Mouse (Mus musculus) neural tube, embryonic 13.5 days (tissue): ENCODE results near the gene Nbas. TPM values are rescaled to one million over a fixed set of nuclear protein-coding genes. Genes with fewer than 3 reads are reported as not detected.

Experiments
- ATAC-seq: fragments of 200-750 bp; cut with Nextera tagmentation; 2 replicates; pipeline ENCODE4 v1.8.0; 2017; ENCODE audit warnings: low read depth, mild to moderate bottlenecking, moderate TSS enrichment, moderate library complexity
- H3K27ac ChIP-seq: fragments of 300-500 bp; sonication (generic); replicated peaks from 2 replicates; pipeline ENCODE4 v1.5.1; 2015; ENCODE audit warnings: moderate library complexity, mild to moderate bottlenecking, inconsistent platforms
- H3K27me3 ChIP-seq: fragments of 300-500 bp; sonication (generic); 2 replicates; pipeline ENCODE4 v1.6.1; 2015; ENCODE audit warnings: mild to moderate bottlenecking, inconsistent platforms
- H3K36me3 ChIP-seq: fragments of 300-500 bp; sonication (generic); 2 replicates; pipeline ENCODE4 v1.6.1; 2015; ENCODE audit warnings: mild to moderate bottlenecking, inconsistent platforms
- H3K4me1 ChIP-seq: fragments of 300-500 bp; sonication (generic); replicated peaks from 2 replicates; pipeline ENCODE4 v1.6.1; 2015; ENCODE audit warnings: inconsistent platforms
- H3K4me2 ChIP-seq: fragments of 300-500 bp; sonication (generic); 2 replicates; pipeline ENCODE4 v1.6.1; 2015; ENCODE audit warnings: inconsistent platforms, mild to moderate bottlenecking, moderate library complexity
- H3K4me3 ChIP-seq: fragments of 300-500 bp; sonication (generic); 2 replicates; pipeline ENCODE4 v1.5.1; 2015; ENCODE audit warnings: mild to moderate bottlenecking, inconsistent platforms
- H3K9ac ChIP-seq: fragments of 300-500 bp; sonication (generic); 2 replicates; pipeline ENCODE4 v1.6.1; 2015; ENCODE audit warnings: moderate library complexity, mild to moderate bottlenecking, inconsistent platforms
- H3K9me3 ChIP-seq: fragments of 300-500 bp; sonication (generic); 2 replicates; pipeline ENCODE4 v1.6.1; 2016; ENCODE audit warnings: inconsistent platforms
- WGBS: fragments of 180-500 bp; shearing (Covaris S2); methylation state at CpG from one replicate; pipeline ENCODE4 v1.1.7; 2015; 5-methylcytosine and 5-hydroxymethylcytosine counted together
- polyA plus RNA-seq: library from polyadenylated mRNA; unstranded; fragments of >200 nt; fragmentation: Nextera tagmentation; extraction: Ambion mirVana; gene quantifications from 2 replicates; pipeline ENCODE4 v1.2.1, GENCODE M21; 2015

The Nbas gene
- polyA plus RNA-seq, 1 experiment from 2014 or later: 15.1 TPM

GRCm38 (mm10) chr12:13602414-13602813, 333.5 kb downstream of the Nbas start:
- no peak; the same call in 1 of the 2 replicates for ATAC-seq
- no peak overlapping the region for H3K9ac ChIP-seq
- H3K4me1 ChIP-seq: peaks cover 8% of the 10 kb centered on the region; the same call in 1 of the 2 replicates
- no peaks in the 10 kb centered on the region for H3K36me3 ChIP-seq
- H3K27ac ChIP-seq: no peak overlapping the region
- H3K27me3 ChIP-seq: no peaks in the 10 kb centered on the region
- H3K9me3 ChIP-seq: no peaks in the 10 kb centered on the region
- H3K4me3 ChIP-seq: no peak overlapping the region
- H3K4me2 ChIP-seq: no peak overlapping the region

- no peak overlapping the region for H3K4me2 ChIP-seq
- no peaks in the 10 kb centered on the region for H3K36me3 ChIP-seq
- ATAC-seq: no peak
- no peak overlapping the region for H3K27ac ChIP-seq
- WGBS: 89% methylated on average over 2 of the region's 2 CpGs
- H3K9ac ChIP-seq: no peak overlapping the region
- no peaks in the 10 kb centered on the region for H3K27me3 ChIP-seq
- H3K4me1 ChIP-seq: no peaks in the 10 kb centered on the region
- H3K4me3 ChIP-seq: no peak overlapping the region
- no peaks in the 10 kb centered on the region for H3K9me3 ChIP-seq
These were observed 338.1 kb downstream of the Nbas start for GRCm38 (mm10) chr12:13607021-13607420.

- no peak for ATAC-seq
- WGBS: 79% methylated on average over 11 of the region's 11 CpGs
- no peak overlapping the region for H3K9ac ChIP-seq
- no peak overlapping the region for H3K27ac ChIP-seq
- no peak overlapping the region for H3K4me3 ChIP-seq
- no peaks in the 10 kb centered on the region for H3K9me3 ChIP-seq
- H3K4me2 ChIP-seq: no peak overlapping the region
- no peaks in the 10 kb centered on the region for H3K36me3 ChIP-seq
- no peaks in the 10 kb centered on the region for H3K27me3 ChIP-seq
- peaks cover 5% of the 10 kb centered on the region; the same call in 1 of the 2 replicates for H3K4me1 ChIP-seq
These were observed 340.1 kb downstream of the Nbas start for GRCm38 (mm10) chr12:13609027-13609426.

- Histone ChIP-seq H3K4me3 (no peak overlapping the region), H3K27ac (no peak overlapping the region), H3K27me3 (no peaks in the 10 kb centered on the region), H3K9me3 (no peaks in the 10 kb centered on the region), H3K9ac (no peak overlapping the region), H3K4me1 (peaks cover 6% of the 10 kb centered on the region; the same call in 1 of the 2 replicates), H3K36me3 (no peaks in the 10 kb centered on the region), H3K4me2 (no peak overlapping the region)
- WGBS: 6% methylated on average over 2 of the region's 2 CpGs
- ATAC-seq: no peak
These were observed 344.1 kb downstream of the Nbas start for GRCm38 (mm10) chr12:13613041-13613440.

- 68% methylated on average over 7 of the region's 7 CpGs for WGBS
- Histone ChIP-seq H3K4me2 (no peak overlapping the region), H3K4me3 (no peak overlapping the region), H3K4me1 (peaks cover 6% of the 10 kb centered on the region; the same call in 1 of the 2 replicates), H3K27me3 (no peaks in the 10 kb centered on the region), H3K9me3 (no peaks in the 10 kb centered on the region), H3K27ac (no peak overlapping the region), H3K9ac (no peak overlapping the region), H3K36me3 (no peaks in the 10 kb centered on the region)
- ATAC-seq: no peak
These were observed 346.7 kb downstream of the Nbas start for GRCm38 (mm10) chr12:13615661-13616060.

- no peaks in the 10 kb centered on the region for H3K9me3 ChIP-seq
- ATAC-seq: no peak
- no peak overlapping the region for H3K27ac ChIP-seq
- H3K4me3 ChIP-seq: no peak overlapping the region
- H3K4me2 ChIP-seq: no peak overlapping the region
- no peaks in the 10 kb centered on the region for H3K36me3 ChIP-seq
- no peaks in the 10 kb centered on the region for H3K27me3 ChIP-seq
- 82% methylated on average over 15 of the region's 15 CpGs for WGBS
- 0 out of 2 replicates have a peak, but pooled peaks cover 4% of the 10 kb centered on the region for H3K4me1 ChIP-seq
- no peak overlapping the region for H3K9ac ChIP-seq
These were observed 353.4 kb downstream of the Nbas start for GRCm38 (mm10) chr12:13622150-13622822.

GRCm38 (mm10) chr12:13626803-13627706, 358.1 kb downstream of the Nbas start:
- ATAC-seq: peak; percentile 59; the same call in 1 of the 2 replicates
- Histone ChIP-seq H3K27ac (no peak overlapping the region), H3K9ac (no peak overlapping the region), H3K4me2 (no peak overlapping the region), H3K27me3 (no peaks in the 10 kb centered on the region), H3K9me3 (no peaks in the 10 kb centered on the region), H3K36me3 (no peaks in the 10 kb centered on the region), H3K4me1 (0 out of 2 replicates have a peak, but pooled peaks cover 4% of the 10 kb centered on the region), H3K4me3 (no peak overlapping the region)
- 40% methylated on average over 12 of the region's 12 CpGs for WGBS

Other genes with a start within 250 kb of the Nbas start
- gene Ddx1, start 19.9 kb upstream of the Nbas start, polyA plus RNA-seq: 116 and 123 TPM in 2 replicates